Mouse (Mus musculus) embryo, embryonic 11.5 days (tissue): ENCODE results near the gene Arhgap24.

Experiments used
- DNase-seq: peaks from one replicate; pipeline ENCODE4 v3.0.0-alpha.2; 2012; ENCODE audit warnings: low read depth, low spot score

Gene Arhgap24

GRCm38 (mm10) chr5:102578431-102578830 is 97.2 kb downstream of the Arhgap24 start:
- DNase-seq, result no peak

GRCm38 (mm10) chr5:102582864-102583410 is 101.7 kb downstream of the Arhgap24 start:
- no peak for DNase-seq

DNA sequence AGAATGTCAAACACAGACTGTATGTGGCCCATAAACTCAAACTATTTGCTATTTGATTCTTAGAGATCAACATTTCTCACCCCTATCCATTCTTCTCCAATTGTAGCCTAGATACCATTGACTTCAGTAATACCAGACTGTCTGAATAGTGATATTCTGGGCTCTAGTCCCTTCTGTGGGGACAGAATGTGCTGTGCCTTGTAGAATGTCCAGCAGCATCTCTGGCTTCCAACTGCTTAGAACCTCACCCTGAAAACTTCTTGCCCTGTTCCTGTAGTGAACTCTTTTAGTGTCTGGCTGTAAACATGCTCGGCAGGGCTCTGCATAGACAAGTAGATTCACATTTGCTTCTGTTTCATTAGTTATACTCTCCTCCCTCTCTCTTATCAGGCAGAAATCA is 110.2 kb downstream of the Arhgap24 start:
- no peak for DNase-seq

GRCm38 (mm10) chr5:102593058-102593457 is 111.9 kb downstream of the Arhgap24 start:
- DNase-seq, result no peak

GRCm38 (mm10) chr5:102599102-102599501 is 117.9 kb downstream of the Arhgap24 start:
- DNase-seq, result no peak

- no peak for DNase-seq
Observed at GRCm38 (mm10) chr5:102613571-102613970, 132.4 kb downstream of the Arhgap24 start.

- DNase-seq, result no peak
Observed at GRCm38 (mm10) chr5:102614081-102614480, 132.9 kb downstream of the Arhgap24 start.

- DNase-seq, result no peak
Observed at GRCm38 (mm10) chr5:102615249-102615648, 134.1 kb downstream of the Arhgap24 start.

- no peak for DNase-seq
Observed at GRCm38 (mm10) chr5:102621036-102621435, 139.8 kb downstream of the Arhgap24 start.

- DNase-seq, result no peak
Observed at GRCm38 (mm10) chr5:102623807-102624435, 142.7 kb downstream of the Arhgap24 start.

DNA sequence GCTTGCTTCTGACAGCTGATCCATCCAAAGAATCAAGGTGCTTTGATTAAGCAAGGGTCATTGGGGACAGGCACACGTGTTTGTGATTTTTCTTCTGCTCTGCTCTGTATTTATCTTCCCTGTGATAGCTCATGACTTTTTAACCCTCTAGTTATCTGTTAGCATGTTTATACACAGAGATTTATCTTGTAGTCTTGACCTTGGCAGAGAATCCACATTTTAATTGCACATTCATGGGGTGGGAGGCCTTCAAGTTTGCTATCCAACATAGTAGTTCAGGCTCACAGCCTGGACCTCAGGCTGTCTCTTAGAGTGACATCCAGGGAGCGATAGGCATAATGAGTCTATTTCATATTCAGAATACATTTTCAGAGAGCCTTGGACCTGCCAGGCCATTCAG is 145.5 kb downstream of the Arhgap24 start:
- DNase-seq, result no peak

DNA sequence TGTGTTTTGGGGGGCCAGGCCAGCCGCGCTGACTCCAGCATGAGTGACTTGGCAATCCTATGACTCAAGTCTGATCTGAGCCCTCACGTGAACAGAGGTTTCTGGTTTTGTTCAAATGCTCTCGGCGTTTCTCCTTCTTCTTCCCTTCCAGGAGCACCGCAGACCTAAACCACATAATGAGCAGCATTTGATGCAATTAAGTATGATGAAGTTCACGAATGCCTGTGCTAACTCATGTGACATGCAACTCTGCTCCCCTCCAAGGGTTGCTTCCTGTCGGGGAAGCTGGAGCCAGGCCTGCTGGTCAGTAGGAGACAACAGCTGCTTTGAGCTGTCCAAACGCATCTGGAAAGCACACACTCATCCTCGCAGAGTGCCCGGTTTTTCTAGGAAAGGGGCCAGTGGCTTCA is 148.2 kb downstream of the Arhgap24 start:
- DNase-seq, result no peak

- DNase-seq, result no peak
Observed at GRCm38 (mm10) chr5:102635591-102635990, 154.4 kb downstream of the Arhgap24 start.

- DNase-seq, result no peak
Observed at GRCm38 (mm10) chr5:102639782-102640559, 158.8 kb downstream of the Arhgap24 start.

DNA sequence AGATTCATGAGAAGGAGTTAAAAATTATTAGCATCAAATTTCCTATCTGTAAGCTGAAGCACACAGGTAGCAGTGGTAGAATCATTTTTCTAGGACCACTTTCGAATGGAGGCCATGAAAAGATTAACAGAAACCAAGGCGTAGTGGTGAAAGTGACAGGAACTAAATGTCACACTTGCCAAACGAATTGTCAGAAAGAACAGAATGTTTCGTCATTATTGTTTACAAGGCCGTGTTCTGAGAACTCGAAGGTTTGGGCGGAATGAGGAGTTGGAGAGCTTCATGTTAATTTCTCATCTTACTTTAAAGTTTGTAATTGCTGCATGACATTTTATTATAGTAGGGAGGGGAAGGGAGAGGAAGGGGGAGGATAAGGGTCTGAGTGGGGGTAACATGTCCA is 162.2 kb downstream of the Arhgap24 start:
- no peak for DNase-seq

DNA sequence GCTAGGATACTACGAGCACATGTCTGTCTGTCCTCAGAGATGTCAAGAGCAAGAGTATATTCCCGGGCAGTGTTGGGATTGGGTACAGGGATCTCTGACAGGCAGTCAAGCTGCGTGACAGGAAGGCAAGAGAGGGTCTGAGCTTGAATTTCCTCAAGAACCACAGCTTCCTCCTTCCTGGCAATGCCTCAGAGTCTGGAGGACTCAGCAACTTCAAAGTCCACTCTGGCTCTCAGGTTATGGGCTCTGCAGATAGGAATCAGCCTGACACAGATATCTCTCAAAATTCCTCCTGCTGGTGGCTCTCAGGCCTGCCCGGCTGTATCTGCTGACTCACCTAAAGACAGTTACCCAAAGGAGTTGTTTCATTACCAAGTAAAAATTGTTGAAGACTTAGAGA is 162.6 kb downstream of the Arhgap24 start:
- DNase-seq, result no peak

GRCm38 (mm10) chr5:102659061-102659460 is 177.9 kb downstream of the Arhgap24 start:
- no peak for DNase-seq

- peak; percentile 35 for DNase-seq
Observed at GRCm38 (mm10) chr5:102664988-102665726, 184.0 kb downstream of the Arhgap24 start.

GRCm38 (mm10) chr5:102666886-102667285 is 185.7 kb downstream of the Arhgap24 start:
- no peak for DNase-seq

- no peak for DNase-seq
Observed at GRCm38 (mm10) chr5:102667754-102668575, 186.8 kb downstream of the Arhgap24 start.

- DNase-seq, result no peak
Observed at GRCm38 (mm10) chr5:102670206-102670605, 189.0 kb downstream of the Arhgap24 start.
